Mouse (Mus musculus): ENCODE measurements around the gene Apobec1.
"Not testable (repeated sequence)": the region's sequence is repeated elsewhere in the genome, so short reads cannot be mapped to it uniquely, and the experiment has no call there.

Gene Apobec1

DNA sequence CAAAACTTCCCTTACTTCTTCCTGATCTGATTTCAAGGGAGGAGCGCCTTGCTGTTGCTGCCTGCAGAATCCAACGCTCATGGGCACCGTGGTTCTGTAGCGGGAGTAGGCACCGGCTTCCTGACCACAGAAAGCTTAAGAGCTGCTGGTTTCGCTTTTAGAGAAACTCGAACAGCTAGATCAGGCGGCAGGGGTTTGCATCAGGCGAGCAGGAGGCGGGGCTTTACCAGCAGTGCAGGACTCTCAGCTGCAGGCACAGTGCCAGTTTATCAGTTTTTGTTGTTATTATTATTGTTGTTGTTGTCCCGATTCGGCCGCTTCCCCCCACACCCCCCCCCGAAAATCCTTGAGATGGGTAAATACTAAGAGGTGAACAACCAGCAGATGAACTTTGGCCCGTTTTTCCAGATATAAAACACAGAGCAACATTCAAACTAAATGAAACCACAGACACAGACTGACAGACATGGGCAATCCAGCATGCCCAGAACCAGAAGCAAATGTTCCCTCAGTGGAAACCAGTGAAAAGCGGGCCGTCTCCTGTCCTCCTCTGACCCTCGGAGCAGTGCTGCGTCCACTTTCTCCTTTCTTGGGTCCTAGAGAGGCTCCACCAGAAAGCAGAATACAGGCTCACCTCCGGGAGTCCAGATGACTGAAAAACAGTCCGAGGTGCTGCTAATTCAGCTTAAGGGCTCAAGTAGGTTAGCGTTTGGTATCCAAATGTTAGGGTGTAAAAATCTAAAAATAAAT lies at the start of gene Apobec1:
TSS of gene Apobec1 (minus strand) at position 203 of the 750 bp plus-strand sequence.
- peak; percentile 83 to 85 for DNase-seq

DNA sequence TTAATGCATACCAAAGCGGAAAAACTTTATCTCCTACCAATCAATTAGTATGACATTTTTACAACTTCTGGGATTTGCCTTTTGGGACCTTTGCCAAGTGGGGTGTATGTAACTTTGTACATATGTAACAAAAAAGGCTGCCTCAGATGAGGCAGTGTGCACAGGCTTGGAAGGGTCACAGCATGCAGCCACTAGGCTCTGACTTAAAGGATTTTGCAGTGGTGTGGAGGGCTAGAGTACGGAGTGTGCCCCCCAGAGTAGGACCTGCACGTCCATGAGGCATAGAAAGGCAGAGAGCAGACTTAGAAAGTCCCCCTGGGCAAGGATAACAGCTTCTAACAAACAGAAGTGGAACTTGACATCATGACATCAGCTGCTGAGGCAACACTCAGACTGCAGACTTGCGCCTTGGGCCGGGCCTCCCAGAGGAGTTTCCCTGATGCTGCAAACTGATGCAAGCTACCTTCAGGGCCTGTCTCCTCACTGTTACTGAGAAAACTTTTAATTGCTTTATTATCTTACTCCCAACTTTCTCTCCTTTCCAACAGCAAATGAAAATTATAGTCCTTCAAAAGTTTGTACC lies 48.2 kb upstream of the Apobec1 start:
- peak; percentile 31 to 32 for DNase-seq

GRCm38 (mm10) chr6:122649903-122650302 lies 47.7 kb upstream of the Apobec1 start:
- DNase-seq = no peak

GRCm38 (mm10) chr6:122644196-122644595 lies 42.0 kb upstream of the Apobec1 start:
- DNase-seq = not testable (repeated sequence)

GRCm38 (mm10) chr6:122637566-122637965 lies 35.3 kb upstream of the Apobec1 start:
- DNase-seq = not testable (repeated sequence)

DNA sequence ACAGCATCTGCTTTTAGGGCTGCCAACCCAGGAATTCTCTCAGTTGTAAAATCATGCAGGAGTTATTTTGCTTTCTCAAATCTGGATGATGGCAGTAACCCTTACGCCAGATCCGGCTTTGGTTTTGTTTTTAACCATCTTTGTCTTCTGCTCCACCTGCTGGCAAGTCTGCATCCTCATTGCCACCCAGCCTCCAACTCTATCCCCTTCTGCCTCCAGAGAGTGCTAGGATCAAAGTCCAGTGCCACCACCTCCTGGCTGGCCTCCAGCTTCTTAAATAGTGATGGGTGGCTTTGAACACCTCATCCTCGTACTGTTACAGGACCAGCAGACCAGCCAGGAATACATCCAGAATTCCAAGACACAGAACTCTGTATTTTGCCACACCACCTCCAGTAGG lies 34.4 kb upstream of the Apobec1 start:
- no peak for DNase-seq

- DNase-seq = peak; percentile 42 to 55
Observed at GRCm38 (mm10) chr6:122635315-122635714, 33.1 kb upstream of the Apobec1 start.

DNA sequence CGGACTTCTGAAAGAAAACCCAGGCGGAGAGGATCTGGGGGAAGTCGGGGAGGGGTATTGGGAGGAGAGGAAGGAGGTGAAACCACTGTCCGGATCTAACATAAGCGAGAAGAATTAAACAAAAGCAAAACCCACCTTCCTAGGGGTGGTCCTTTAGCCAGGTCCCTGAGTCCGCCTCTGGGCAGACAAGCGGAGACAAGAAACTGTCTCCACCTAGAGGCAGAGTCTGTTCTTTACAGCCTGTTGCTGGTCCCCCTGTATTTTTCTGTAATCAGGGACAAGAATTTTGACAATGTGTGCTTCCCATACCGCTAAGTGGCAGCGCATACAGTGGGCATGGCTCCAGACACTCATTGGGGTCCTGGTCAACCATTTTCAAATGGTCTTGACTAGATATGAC lies 31.2 kb upstream of the Apobec1 start:
- peak in 1 of 2 experiments; percentile 35 for DNase-seq

DNA sequence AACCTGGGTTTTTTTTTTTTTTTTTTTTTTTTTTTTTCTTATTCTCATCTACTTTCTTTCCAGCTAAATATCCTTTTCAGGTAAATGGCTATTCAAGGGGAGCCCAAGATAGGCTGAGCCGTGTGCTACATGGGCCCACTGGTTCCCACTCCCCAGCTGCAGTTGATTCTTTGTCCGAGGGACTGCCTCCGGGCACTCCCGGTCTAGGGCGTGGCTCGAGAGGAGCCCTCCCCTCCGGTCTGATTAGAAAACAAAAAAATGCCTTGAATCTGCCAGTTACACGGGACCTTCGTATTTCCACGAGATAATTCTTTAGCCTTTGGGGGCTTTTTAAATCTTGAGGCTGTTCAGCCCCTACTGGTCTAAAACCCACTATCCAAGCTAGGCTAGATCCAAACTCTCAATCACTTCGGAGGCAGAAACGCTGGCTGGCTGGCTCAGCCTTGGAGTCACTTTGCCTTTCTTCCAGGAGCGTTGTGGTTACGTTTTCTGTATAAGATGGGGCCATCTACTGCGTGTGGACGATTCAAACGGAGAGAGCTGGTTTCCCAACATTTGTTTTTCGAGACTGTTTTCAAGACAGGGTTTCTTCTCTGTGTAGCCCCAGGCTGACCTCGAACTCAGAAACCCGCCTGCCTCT lies 25.3 kb upstream of the Apobec1 start:
- DNase-seq = no peak

DNA sequence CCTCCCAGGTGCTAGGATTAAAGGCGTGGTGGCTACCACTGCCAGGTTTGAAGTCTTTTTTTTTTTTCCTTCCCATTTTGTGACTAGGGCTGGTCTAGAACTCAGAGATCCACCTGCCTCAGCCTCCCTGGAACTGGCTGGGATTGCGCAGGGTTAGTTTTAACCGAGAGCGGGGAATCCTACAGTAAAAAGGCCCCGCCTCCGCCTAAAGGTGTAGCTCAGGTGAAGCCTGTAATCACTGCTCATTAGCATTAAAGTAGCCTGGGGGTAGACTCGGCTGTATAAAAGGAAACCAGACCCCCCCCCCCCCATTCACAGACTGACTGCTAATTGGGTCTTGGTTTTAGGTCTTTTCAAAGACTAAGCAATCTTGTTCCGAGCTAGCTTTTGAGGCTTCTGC lies 23.9 kb upstream of the Apobec1 start, which contains the start of gene Dppa3:
TSS of gene Dppa3 (plus strand) at position 301 of the 400 bp plus-strand sequence.
- no peak for DNase-seq

DNA sequence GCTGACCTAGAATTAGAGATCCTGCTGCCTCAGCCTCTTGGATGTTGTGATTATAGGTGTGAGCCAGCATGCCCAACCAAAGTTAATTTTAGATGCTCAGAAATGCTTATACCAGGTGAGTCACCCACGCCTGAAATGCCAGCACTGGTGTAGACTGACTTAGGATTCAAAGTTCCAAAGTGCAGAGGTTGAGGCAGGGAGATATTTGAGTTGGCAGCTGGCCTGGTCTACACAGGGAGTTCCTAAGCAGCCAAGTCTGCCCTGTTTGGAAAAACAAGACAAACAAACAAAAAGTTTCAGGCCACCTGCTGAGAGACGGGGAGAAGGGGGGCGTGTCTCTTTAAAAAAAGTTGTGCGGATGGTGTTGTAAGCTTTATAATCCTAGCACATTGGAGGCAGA lies 22.9 kb upstream of the Apobec1 start:
- no peak for DNase-seq

DNA sequence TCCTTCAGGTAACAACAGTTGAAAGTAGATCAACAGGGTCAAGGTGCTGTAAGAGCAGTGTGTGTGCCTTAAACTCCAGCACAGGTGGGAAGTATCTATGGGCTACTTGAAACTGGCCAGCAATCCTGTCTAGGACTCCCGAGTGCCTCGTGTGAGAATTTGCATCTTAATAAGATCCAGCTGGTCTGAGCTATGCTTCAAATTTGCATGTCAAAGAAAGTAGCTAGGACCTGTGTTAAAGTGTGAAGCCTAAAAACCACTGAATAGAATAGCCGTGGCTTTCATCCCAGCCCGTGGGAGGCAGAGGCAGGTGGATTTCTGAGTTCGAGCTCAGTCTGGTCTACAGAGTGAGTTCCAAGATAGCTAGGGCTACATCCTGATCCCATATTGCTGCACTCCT lies 22.2 kb upstream of the Apobec1 start:
- no peak for DNase-seq

GRCm38 (mm10) chr6:122621066-122621465 lies 18.8 kb upstream of the Apobec1 start:
- DNase-seq = no peak

DNA sequence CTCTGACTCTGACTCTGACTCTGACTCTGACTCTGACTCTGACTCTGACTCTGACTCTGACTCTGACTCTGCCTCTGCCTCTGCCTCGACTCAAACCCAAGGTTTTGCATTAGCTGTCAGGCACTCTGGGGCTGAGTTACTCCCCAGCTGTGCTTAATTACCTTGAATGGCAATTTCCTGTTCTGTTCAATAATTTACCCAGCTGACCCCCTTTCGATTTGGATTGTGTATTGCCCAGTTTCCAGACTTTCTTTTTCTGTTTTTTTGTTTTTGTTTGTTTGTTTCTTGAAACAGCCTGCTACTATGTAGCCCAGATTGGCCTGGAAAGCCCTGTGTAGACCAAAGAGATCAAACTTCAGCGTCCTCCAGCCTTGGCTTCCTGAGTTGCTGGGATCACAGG lies 13.8 kb upstream of the Apobec1 start:
- no peak for DNase-seq

- DNase-seq = peak in 1 of 2 experiments; percentile 21
Observed at GRCm38 (mm10) chr6:122614047-122614446, 11.8 kb upstream of the Apobec1 start.

DNA sequence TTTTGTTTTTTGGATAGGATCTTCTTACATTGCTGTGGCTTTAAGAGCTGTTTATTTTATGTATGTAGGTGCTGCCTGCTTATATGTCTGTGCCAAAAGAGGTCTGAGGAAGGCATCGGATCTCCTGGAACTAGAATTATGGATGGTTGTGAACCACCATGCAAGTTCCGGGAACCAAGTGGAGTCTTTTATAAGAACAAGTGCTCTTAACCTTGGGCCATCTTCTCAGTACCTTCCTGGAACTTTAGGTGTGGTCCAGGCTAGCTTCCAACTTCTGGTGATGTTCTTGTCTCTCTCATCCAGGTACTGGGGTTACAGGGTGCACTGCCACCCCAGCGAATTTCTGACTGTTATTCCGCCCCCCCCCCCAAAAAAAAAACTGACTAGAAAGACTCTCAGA lies 10.2 kb upstream of the Apobec1 start:
- DNase-seq = no peak

DNA sequence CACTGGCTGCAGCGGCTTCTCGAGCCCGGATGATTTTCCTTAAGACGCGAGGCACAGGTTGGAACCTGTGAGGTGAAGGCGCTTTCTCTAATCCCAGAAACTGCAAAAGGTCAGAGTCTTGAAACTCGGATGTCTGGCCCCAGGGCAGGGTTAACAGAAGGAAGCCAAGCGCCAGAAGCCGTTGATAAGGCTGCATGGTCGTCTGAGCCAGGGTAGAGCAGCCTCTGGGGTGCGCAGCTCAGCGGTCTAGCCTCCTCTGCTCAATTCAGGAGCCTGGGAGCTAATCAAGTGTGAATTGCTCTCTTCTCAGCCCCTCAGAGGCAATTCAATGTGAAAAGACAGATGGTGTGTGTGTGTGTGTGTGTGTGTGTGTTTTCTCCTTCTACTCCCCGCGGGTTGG lies 7.5 kb upstream of the Apobec1 start, which contains the start of gene Gdf3:
TSS of gene Gdf3 (minus strand) at position 317 of the 400 bp plus-strand sequence.
- DNase-seq = no peak

- DNase-seq = no peak
Observed at GRCm38 (mm10) chr6:122609377-122609728, 7.1 kb upstream of the Apobec1 start.

DNA sequence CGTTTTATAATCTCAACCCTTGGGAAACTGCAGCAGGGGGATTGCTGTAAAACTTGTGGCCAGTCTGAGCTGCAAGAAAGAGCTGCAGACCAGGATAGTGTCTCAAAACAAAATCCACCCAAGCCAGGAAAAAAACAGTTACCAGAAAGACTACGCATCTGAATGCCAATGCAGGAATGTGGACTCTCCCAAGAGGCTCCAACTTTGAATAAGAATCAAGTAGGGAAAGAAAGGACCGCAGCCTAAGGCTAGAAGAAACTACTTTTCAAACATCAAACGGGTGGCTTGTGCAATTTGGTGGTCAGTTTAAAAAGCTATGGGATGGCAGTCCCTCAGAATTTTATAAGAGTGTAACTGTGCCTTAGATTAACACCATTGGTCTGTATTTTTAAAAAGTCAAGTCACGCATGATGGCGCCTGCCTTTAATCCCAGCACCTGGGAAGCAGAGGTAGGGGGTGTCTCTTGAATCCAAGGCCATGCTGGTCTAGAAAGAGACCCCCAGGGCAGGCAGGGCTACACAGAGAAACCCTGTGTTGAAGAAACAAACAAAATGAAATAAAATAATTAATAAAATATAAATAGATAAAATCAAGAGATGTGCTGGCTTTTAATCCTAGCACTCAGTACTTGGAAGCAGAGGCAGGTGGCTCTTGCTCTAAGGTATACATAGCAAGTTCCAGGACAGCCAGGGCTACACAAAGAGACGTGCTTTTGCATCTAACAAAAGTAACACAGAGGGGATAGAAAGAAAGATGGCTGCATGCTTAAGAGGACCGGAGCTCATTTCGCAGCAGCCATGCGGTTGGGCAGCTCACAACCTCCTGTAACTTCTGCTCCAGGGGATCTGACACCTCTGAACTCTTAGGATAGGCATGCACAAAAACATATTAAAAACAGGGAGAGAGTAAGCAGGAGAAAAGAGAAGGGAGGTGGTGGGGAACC lies 6.5 kb upstream of the Apobec1 start:
- DNase-seq = no peak

DNA sequence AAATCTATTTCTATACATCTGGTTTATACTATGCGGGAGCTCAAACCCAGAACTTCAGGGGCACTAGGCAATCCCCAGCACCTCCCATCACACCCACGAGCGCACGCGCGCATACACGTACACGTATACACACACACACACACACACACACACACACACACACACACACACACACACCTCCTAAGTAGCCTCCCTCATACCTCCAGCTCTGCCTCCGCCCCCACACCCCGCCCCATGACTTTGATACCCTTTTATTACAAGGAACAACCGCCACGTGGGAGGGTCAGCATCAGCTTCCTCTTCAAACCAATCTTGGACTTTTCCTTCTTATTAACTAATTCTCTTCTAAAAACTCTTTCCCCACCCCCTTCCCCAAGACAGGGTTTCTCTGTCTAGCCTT lies 5.5 kb upstream of the Apobec1 start:
- DNase-seq = no peak

DNA sequence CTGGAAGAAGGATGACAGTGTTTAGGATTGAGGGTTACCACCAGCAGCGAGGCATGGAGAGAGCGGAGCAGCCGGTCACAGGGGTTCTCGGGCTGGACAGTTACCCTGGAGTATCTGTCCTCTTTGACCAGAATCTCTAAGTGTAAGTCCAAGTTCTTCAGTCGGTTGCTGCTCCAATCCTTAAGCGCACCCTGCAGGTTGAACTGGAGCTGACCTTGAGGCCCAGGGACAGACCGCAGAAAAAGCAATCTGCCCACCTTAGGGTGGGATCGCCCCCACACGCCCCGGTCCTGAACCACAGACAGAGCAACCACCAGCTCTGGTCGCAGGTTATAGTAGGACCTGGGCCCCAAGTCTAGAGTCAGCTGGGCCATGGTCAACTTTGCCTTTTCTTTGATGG lies 4.4 kb upstream of the Apobec1 start:
- no peak for DNase-seq

- DNase-seq = no peak
Observed at GRCm38 (mm10) chr6:122605483-122605882, 3.2 kb upstream of the Apobec1 start.

DNA sequence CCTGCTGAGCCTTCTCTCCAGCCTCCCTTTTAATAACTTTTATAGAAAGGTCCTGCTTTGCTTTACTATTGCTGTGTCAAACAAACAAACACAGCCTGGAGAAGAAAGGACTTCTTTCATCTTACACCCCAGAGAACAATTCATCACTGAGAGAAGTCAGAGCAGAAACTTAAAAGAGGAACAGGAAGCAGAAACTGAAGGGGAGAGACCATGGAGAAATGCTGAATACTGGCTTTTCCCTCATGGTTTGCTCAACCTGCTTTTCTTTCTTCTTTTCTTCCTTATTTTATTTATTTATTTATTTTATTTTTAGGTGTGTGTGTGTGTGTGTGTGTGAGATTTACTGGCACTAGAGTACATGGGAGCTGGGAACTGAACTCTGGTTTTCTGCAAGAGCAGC lies 2.0 kb upstream of the Apobec1 start:
- DNase-seq = no peak
